Mouse (Mus musculus) lung, postnatal 0 days (tissue): Measurements from ENCODE around the gene Tmem108. TPM values are rescaled to one million over a fixed set of nuclear protein-coding genes. Genes with fewer than 3 reads are reported as not detected.

Experiments used
- ATAC-seq: fragments of 200-750 bp; cut with Nextera tagmentation; 2 replicates; pipeline ENCODE4 v1.8.0; 2017; ENCODE audit warnings: moderate library complexity
- DNase-seq: peaks from one replicate; pipeline ENCODE4 v3.0.0-alpha.2; 2016; ENCODE audit warnings: low spot score
- H3K27ac ChIP-seq: fragments of 300-500 bp; sonication (generic); 2 replicates; pipeline ENCODE4 v1.5.1; 2014; ENCODE audit warnings: antibody characterized with exemption, mild to moderate bottlenecking, low read length, mixed read lengths
- H3K27me3 ChIP-seq: fragments of 300-500 bp; sonication (generic); replicated peaks from 2 replicates; pipeline ENCODE4 v1.6.1; 2014; ENCODE audit warnings: low read length, mixed read lengths; ENCODE audit not compliant: insufficient read depth
- H3K36me3 ChIP-seq: fragments of 300-500 bp; sonication (generic); 2 replicates; pipeline ENCODE4 v1.6.1; 2014; ENCODE audit warnings: low read length, mixed read lengths; ENCODE audit not compliant: insufficient read depth
- H3K4me1 ChIP-seq: fragments of 300-500 bp; sonication (generic); 2 replicates; pipeline ENCODE4 v1.6.1; 2014; ENCODE audit warnings: antibody characterized with exemption, low read depth, low read length, mixed read lengths; ENCODE audit not compliant: insufficient read depth
- H3K4me2 ChIP-seq: fragments of 300-500 bp; sonication (generic); replicated peaks from 2 replicates; pipeline ENCODE4 v1.6.1; 2014; ENCODE audit warnings: low read depth, mild to moderate bottlenecking, low read length, moderate library complexity, mixed read lengths
- H3K4me3 ChIP-seq: fragments of 300-500 bp; sonication (generic); 2 replicates; pipeline ENCODE4 v1.5.1; 2014; ENCODE audit warnings: low read depth, low read length
- H3K9ac ChIP-seq: fragments of 300-500 bp; sonication (generic); replicated peaks from 2 replicates; pipeline ENCODE4 v1.6.1; 2014; ENCODE audit warnings: low read depth, mild to moderate bottlenecking
- H3K9me3 ChIP-seq: fragments of 300-500 bp; sonication (generic); 2 replicates; pipeline ENCODE4 v1.6.1; 2016; ENCODE audit warnings: low read length, mixed read lengths
- CTCF ChIP-seq: IDR thresholded peaks from 2 replicates; pipeline ENCODE4 v1.5.1; 2016; ENCODE audit warnings: antibody characterized with exemption, mild to moderate bottlenecking
- EP300 ChIP-seq: IDR thresholded peaks from 2 replicates; pipeline ENCODE4 v1.6.1; 2016; ENCODE audit warnings: antibody characterized with exemption, mild to moderate bottlenecking, control low read depth
- WGBS: fragments of 180-500 bp; shearing (Covaris S2); extraction: QIAGEN DNeasy Blood & Tissue Kit; methylation state at CpG from one replicate; pipeline ENCODE4 v1.1.7; 2014; 5-methylcytosine and 5-hydroxymethylcytosine counted together
- polyA plus RNA-seq: library from polyadenylated mRNA; unstranded; fragments of >200 nt; fragmentation: Nextera tagmentation; extraction: Ambion mirVana; gene quantifications from 2 replicates; pipeline ENCODE4 v1.2.1, GENCODE M21; 2015

Gene Tmem108
- polyA plus RNA-seq, 1 experiment from 2014 or later, result 7.3 TPM

- DNase-seq (no peak), ATAC-seq (no peak)
- no peak overlapping the region for H3K27ac ChIP-seq
- no peak overlapping the region for H3K4me3 ChIP-seq
- TF ChIP-seq CTCF (no peak), EP300 (no peak)
- no peak overlapping the region for H3K4me2 ChIP-seq
- H3K9me3 ChIP-seq, result no peaks in the 10 kb centered on the region
- H3K4me1 ChIP-seq, result no peaks in the 10 kb centered on the region
- H3K9ac ChIP-seq, result no peak overlapping the region
- H3K27me3 ChIP-seq, result no peaks in the 10 kb centered on the region
- no peaks in the 10 kb centered on the region for H3K36me3 ChIP-seq
- WGBS, result 69% methylated on average over 1 of the region's 1 CpGs
Observed at GRCm38 (mm10) chr9:103606056-103606455, 155.6 kb downstream of the Tmem108 start.

- Histone ChIP-seq H3K36me3 (no peaks in the 10 kb centered on the region), H3K4me1 (no peaks in the 10 kb centered on the region), H3K9ac (no peak overlapping the region), H3K27ac (no peak overlapping the region), H3K27me3 (no peaks in the 10 kb centered on the region), H3K9me3 (no peaks in the 10 kb centered on the region), H3K4me3 (no peak overlapping the region), H3K4me2 (no peak overlapping the region)
- WGBS, result 70% methylated on average over 6 of the region's 6 CpGs
- ATAC-seq (no peak), DNase-seq (no peak)
- TF ChIP-seq EP300, result no peak
- no peak for TF ChIP-seq CTCF
Observed at GRCm38 (mm10) chr9:103603792-103604191, 157.8 kb downstream of the Tmem108 start.

DNA sequence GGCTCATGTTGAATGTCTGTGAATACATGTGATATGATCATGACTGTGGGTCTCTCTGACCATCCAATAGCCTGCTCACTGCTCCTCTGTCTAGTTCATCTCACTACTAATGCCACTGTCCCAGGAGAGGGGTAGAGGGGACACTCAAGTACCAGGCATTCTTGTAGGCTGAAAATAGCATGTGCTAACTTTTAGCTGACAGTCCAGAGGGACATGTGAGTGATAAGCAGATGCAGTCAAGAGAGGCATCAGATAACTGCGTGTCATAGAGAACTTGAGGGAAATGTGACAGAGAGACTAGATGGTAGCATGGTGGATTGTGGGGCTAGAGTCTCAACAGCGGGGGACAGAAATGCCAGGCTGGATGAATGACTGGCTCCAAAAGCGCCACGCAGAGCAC, 159.8 kb downstream of the Tmem108 start:
- H3K27ac ChIP-seq, result no peak overlapping the region
- no peak overlapping the region for H3K4me3 ChIP-seq
- no peak overlapping the region for H3K9ac ChIP-seq
- 73% methylated on average over 4 of the region's 4 CpGs for WGBS
- DNase-seq (no peak), ATAC-seq (no peak)
- H3K4me1 ChIP-seq, result no peaks in the 10 kb centered on the region
- no peaks in the 10 kb centered on the region for H3K27me3 ChIP-seq
- no peak for TF ChIP-seq EP300
- no peak for TF ChIP-seq CTCF
- H3K36me3 ChIP-seq, result no peaks in the 10 kb centered on the region
- no peaks in the 10 kb centered on the region for H3K9me3 ChIP-seq
- H3K4me2 ChIP-seq, result no peak overlapping the region

DNA sequence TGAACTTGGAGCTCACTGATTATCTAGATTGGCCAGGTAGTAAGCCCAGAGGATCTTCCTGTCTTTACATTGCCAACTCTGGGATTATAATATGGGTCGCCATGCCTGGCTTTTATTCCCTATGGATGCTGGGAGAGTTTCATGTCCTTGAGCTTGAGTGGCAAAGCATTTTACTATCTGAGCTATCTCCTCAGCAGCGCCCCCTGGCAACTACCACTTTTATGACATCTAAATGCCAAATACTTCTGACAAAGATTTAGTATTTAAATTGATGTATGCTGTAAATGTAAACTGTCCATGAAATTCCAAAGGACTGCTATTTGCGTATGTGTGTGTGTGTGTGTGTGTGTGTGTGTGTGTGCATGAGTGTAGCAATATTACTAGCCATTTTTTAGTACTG, 160.8 kb downstream of the Tmem108 start:
- H3K9ac ChIP-seq, result no peak overlapping the region
- H3K9me3 ChIP-seq, result no peaks in the 10 kb centered on the region
- no peak for ATAC-seq
- H3K4me1 ChIP-seq, result no peaks in the 10 kb centered on the region
- no peaks in the 10 kb centered on the region for H3K27me3 ChIP-seq
- H3K4me2 ChIP-seq, result no peak overlapping the region
- H3K36me3 ChIP-seq, result no peaks in the 10 kb centered on the region
- TF ChIP-seq CTCF (peak; percentile 54), EP300 (no peak)
- WGBS, result 41% methylated on average over 3 of the region's 3 CpGs
- H3K4me3 ChIP-seq, result no peak overlapping the region
- DNase-seq, result peak; percentile 11
- no peak overlapping the region for H3K27ac ChIP-seq

DNA sequence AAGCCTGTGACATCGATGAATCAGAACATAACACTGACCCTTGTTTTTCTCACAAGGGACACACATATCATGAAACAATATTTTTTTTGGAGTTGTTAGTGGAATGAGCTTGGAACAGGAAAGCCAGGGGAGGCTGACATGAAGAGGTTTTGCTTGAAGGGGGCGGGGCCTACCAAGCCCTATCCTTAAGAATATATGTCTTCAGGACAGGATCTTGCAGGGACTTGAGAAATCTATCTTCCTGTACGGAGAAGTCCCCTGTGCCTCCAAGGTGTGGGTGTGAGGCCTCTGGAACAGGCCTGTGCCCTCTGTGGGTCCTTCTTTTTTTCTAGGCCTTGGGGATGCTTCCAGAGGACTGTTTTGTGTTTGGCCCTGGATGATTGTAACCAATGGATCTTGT, 161.7 kb downstream of the Tmem108 start:
- TF ChIP-seq EP300 (no peak), CTCF (no peak)
- H3K4me1 ChIP-seq, result no peaks in the 10 kb centered on the region
- no peaks in the 10 kb centered on the region for H3K36me3 ChIP-seq
- DNase-seq (no peak), ATAC-seq (no peak)
- H3K27ac ChIP-seq, result no peak overlapping the region
- no peak overlapping the region for H3K4me2 ChIP-seq
- H3K9me3 ChIP-seq, result no peaks in the 10 kb centered on the region
- WGBS, result 84% methylated on average over 3 of the region's 3 CpGs
- H3K27me3 ChIP-seq, result no peaks in the 10 kb centered on the region
- H3K4me3 ChIP-seq, result no peak overlapping the region
- no peak overlapping the region for H3K9ac ChIP-seq

DNA sequence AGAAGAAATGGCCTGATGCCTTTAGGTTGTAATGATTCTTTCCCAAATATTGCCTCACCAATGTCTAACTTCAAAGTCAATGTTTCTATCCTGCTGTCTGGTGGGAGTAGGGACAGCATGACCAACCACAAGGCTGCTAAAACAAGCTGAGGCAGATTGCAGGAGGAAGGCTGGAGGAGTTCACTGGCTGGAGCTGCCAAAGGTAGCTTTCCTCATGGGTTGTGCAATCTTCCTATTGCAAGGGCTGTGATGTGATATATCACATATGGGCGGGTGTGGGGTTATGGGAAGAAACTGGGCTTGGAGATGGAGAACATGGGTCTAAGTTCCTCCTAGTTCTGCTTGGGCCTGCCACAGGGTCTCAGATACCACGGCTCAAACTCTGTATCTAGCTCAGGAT, 163.8 kb downstream of the Tmem108 start:
- peak; percentile 64 for DNase-seq
- peak; percentile 80 for ATAC-seq
- Histone ChIP-seq H3K27me3 (no peaks in the 10 kb centered on the region), H3K4me1 (no peaks in the 10 kb centered on the region), H3K36me3 (no peaks in the 10 kb centered on the region), H3K9me3 (no peaks in the 10 kb centered on the region), H3K4me3 (no peak overlapping the region), H3K9ac (no peak overlapping the region), H3K27ac (no peak overlapping the region), H3K4me2 (no peak overlapping the region)
- peak; percentile 57 for TF ChIP-seq EP300
- no peak for TF ChIP-seq CTCF
- WGBS, result 63% methylated on average over 2 of the region's 2 CpGs

DNA sequence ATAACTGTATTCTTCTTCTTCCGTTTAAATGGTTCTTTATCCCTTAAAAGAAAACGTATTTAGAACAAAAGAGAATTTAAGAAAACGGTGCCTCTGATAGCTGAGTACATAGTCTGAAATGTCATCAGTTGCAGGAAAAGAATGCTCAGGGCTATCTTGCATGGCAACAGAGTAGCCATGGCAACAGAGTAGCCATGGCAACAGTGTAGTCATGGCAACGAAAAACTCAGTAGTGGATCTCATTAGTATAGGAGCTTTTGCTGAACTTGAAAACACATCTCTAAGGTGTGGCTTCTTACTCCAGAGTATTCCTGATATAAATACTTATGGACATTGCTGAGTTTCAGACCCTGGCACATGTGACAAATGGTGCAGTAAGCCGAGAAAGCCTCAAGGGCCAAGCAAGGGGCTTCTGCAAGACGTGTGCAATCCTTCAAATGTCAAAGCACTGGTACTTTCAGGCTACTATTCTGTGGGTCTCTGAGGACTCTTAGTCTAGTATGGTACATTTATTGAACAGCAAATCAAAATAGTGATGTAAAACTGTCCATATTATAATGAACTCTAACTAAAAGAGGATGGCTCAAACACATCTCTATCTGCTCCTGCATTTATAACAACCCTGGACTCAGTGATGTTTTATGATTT, 166.3 kb downstream of the Tmem108 start:
- no peaks in the 10 kb centered on the region for H3K9me3 ChIP-seq
- H3K27me3 ChIP-seq, result no peaks in the 10 kb centered on the region
- 61% methylated on average over 6 of the region's 6 CpGs for WGBS
- H3K4me2 ChIP-seq, result no peak overlapping the region
- no peak for DNase-seq
- no peak for ATAC-seq
- no peak overlapping the region for H3K9ac ChIP-seq
- no peak overlapping the region for H3K4me3 ChIP-seq
- no peak for TF ChIP-seq EP300
- TF ChIP-seq CTCF, result no peak
- H3K36me3 ChIP-seq, result no peaks in the 10 kb centered on the region
- no peaks in the 10 kb centered on the region for H3K4me1 ChIP-seq
- no peak overlapping the region for H3K27ac ChIP-seq
